Mouse (Mus musculus) CH12.LX (cell line): ENCODE measurements around the gene Foxl2.

Experiments used
- BHLHE40 ChIP-seq: IDR thresholded peaks from 2 replicates; pipeline ENCODE4 v1.6.1; 2011; ENCODE audit warnings: mild to moderate bottlenecking, low read depth, low read length, improper control_type of control experiment
- CHD1 ChIP-seq: IDR thresholded peaks from 2 replicates; pipeline ENCODE4 v1.6.1; 2012; ENCODE audit warnings: low read depth, low read length, improper control_type of control experiment, inconsistent platforms
- CHD2 ChIP-seq: IDR thresholded peaks from 2 replicates; pipeline ENCODE4 v1.6.1; 2011; ENCODE audit warnings: low read length, improper control_type of control experiment
- CTCF ChIP-seq, 2 experiments: IDR thresholded peaks in 1 of 2; conservative IDR thresholded peaks in 1 of 2; 2 replicates each; pipeline ENCODE4 v1.5.1; 2011 to 2012; ENCODE audit warnings: low read depth in 2 of 2, low read length in 2 of 2, improper control_type of control experiment in 1 of 2, inconsistent platforms in 1 of 2, mild to moderate bottlenecking in 1 of 2, moderate library complexity in 1 of 2
- EP300 ChIP-seq: IDR thresholded peaks from 2 replicates; pipeline ENCODE4 v1.6.1; 2011; ENCODE audit warnings: low read length, improper control_type of control experiment
- IRF4 ChIP-seq: IDR thresholded peaks from 2 replicates; pipeline ENCODE4 v1.6.1; 2014; ENCODE audit warnings: low read depth, mild to moderate bottlenecking, inconsistent platforms, low read length, improper control_type of control experiment
- JUND ChIP-seq: conservative IDR thresholded peaks from 2 replicates; pipeline ENCODE4 v1.6.1; 2011; ENCODE audit warnings: low read depth, low read length, improper control_type of control experiment
- MAFK ChIP-seq: IDR thresholded peaks from 2 replicates; pipeline ENCODE4 v1.6.1; 2011; ENCODE audit warnings: low read length, improper control_type of control experiment; ENCODE audit not compliant: insufficient replicate concordance
- MEF2A ChIP-seq: IDR thresholded peaks from 2 replicates; pipeline ENCODE4 v1.6.1; 2014; ENCODE audit warnings: low read depth, mild to moderate bottlenecking, inconsistent platforms, low read length, improper control_type of control experiment, borderline replicate concordance
- POLR2A ChIP-seq: IDR thresholded peaks from 2 replicates; pipeline ENCODE4 v1.6.1; 2011; ENCODE audit warnings: low read depth, mild to moderate bottlenecking, improper control_type of control experiment, low read length
- POLR2AphosphoS2 ChIP-seq: IDR thresholded peaks from 2 replicates; pipeline ENCODE4 v1.6.1; 2011; ENCODE audit warnings: low read depth, low read length, improper control_type of control experiment
- RAD21 ChIP-seq: IDR thresholded peaks from 2 replicates; pipeline ENCODE4 v1.6.1; 2011; ENCODE audit warnings: low read depth, mild to moderate bottlenecking, low read length, improper control_type of control experiment, moderate library complexity
- TBP ChIP-seq: conservative IDR thresholded peaks from 2 replicates; pipeline ENCODE4 v1.6.1; 2011; ENCODE audit warnings: low read depth, low read length, improper control_type of control experiment
- USF1 ChIP-seq: IDR thresholded peaks from 2 replicates; pipeline ENCODE4 v1.6.1; 2014; ENCODE audit warnings: low read depth, mild to moderate bottlenecking, inconsistent platforms, low read length, improper control_type of control experiment

DNA sequence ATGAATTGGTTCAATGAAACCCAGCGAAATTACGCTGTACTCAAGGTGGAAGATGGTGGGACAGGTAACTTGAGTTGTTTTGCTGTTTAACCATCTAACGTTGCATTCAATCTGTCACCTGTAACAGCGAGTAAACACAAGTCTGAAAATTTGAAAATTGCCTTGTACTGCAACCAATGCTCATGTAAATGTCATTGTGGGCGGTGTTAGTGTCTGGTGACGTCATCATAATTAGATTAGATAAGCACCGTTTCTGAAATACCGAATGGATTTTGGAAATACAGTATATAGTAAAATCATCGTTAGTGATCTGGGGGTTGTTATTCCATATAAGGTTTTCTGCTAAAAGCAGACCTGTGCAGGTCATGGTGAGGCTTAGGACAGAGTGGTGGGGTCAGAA is 32.0 kb downstream of the Foxl2 start:
- TF ChIP-seq CTCF (conservative IDR thresholded peaks at IDR 0.05 in 1 of 2, IDR thresholded peaks at IDR 0.05 in 1 of 2; ENCODE audit: low read depth in 2 of 2, low read length in 2 of 2), result no peak
- no peak for TF ChIP-seq EP300
- TF ChIP-seq POLR2A, result no peak
- no peak for TF ChIP-seq BHLHE40
- no peak for TF ChIP-seq USF1
- TF ChIP-seq IRF4, result no peak
- TF ChIP-seq JUND, result peak; percentile 60; the same call in 1 of the 2 replicates
- no peak for TF ChIP-seq MAFK
- no peak for TF ChIP-seq TBP
- TF ChIP-seq MEF2A, result no peak
- TF ChIP-seq CHD1, result no peak
- no peak for TF ChIP-seq RAD21
- no peak for TF ChIP-seq CHD2
- no peak for TF ChIP-seq POLR2AphosphoS2
